Mouse (Mus musculus): ENCODE results near the gene E430018J23Rik. TPM values are rescaled to one million over a fixed set of nuclear protein-coding genes. Genes with fewer than 3 reads are reported as not detected.
"Not testable (repeated sequence)": the region's sequence is repeated elsewhere in the genome, so short reads cannot be mapped to it uniquely, and the experiment has no call there.

Gene E430018J23Rik
- total RNA-seq, 2 experiments from 2014 or later, result 5.4 to 6.4 TPM

GRCm38 (mm10) chr7:127342888-127343287 is 50.5 kb downstream of the E430018J23Rik start:
- DNase-seq (ENCODE audit: low spot score in 2 of 2), result no peak

- DNase-seq (ENCODE audit: low spot score in 2 of 2), result no peak
These were observed 51.1 kb downstream of the E430018J23Rik start for GRCm38 (mm10) chr7:127342332-127342731.

GRCm38 (mm10) chr7:127341861-127342260 is 51.6 kb downstream of the E430018J23Rik start:
- not testable (repeated sequence) for DNase-seq (ENCODE audit: low spot score in 2 of 2)

- DNase-seq (ENCODE audit: low spot score in 2 of 2), result no peak
These were observed 52.1 kb downstream of the E430018J23Rik start for GRCm38 (mm10) chr7:127341356-127341755.

Other genes with a start within 250 kb of the E430018J23Rik start
- 10 to 100 TPM; 70.5 to 75.5 TPM for gene Cd2bp2, start 197.6 kb downstream of the E430018J23Rik start, total RNA-seq (2021)
- 10 to 100 TPM; 84.6 to 95.4 TPM for gene Tbc1d10b, start 185.2 kb downstream of the E430018J23Rik start, total RNA-seq (2021)
- gene Mylpf, start 184.7 kb downstream of the E430018J23Rik start, total RNA-seq (2021), result 1 to 10 TPM; 1.3 to 3.3 TPM
- gene Zfp553, start 160.6 kb downstream of the E430018J23Rik start, total RNA-seq (2021), result 10 to 100 TPM; 19.3 to 19.6 TPM
- gene Sept1, start 160.5 kb downstream of the E430018J23Rik start, total RNA-seq (2021), result 1 to 10 TPM; 5.5 to 5.9 TPM
- gene Zfp771, start 149.4 kb downstream of the E430018J23Rik start, total RNA-seq (2021), result 10 to 100 TPM; 56.7 to 67.0 TPM
- 10 to 100 TPM; 36.0 to 37.1 TPM for gene Dctpp1, start 132.9 kb downstream of the E430018J23Rik start, total RNA-seq (2021)
- 10 to 100 TPM; 45.7 to 49.4 TPM for gene Sephs2, start 119.6 kb downstream of the E430018J23Rik start, total RNA-seq (2021)
- gene Itgal, start 97.4 kb downstream of the E430018J23Rik start, total RNA-seq (2021), result under 1 TPM; 0.51 to 0.89 TPM
- 10 to 100 TPM; 11.9 to 13.5 TPM for gene Zfp768, start 48.0 kb downstream of the E430018J23Rik start, total RNA-seq (2021)
- 1 to 10 TPM; 7.3 to 7.5 TPM for gene Zfp747, start 17.6 kb downstream of the E430018J23Rik start, total RNA-seq (2021)
- 1 to 10 TPM; 3.3 TPM for gene 9130019O22Rik, start 6.5 kb downstream of the E430018J23Rik start, total RNA-seq (2021)
- gene Zfp764, start 13.2 kb upstream of the E430018J23Rik start, total RNA-seq (2021), result 1 to 10 TPM; 4.1 to 4.4 TPM
- gene Zfp688, start 28.4 kb upstream of the E430018J23Rik start, total RNA-seq (2021), result 10 to 100 TPM; 10.0 to 11.7 TPM
- 1 to 10 TPM; 7.5 to 7.7 TPM for gene Zfp689, start 55.5 kb upstream of the E430018J23Rik start, total RNA-seq (2021)
- gene Prr14, start 66.0 kb upstream of the E430018J23Rik start, total RNA-seq (2021), result 10 to 100 TPM; 31.6 to 34.8 TPM
- gene Fbrs, start 85.6 kb upstream of the E430018J23Rik start, total RNA-seq (2021), result 10 to 100 TPM; 60.0 to 63.1 TPM
- 100 to 1,000 TPM; 109 to 111 TPM for gene Srcap, start 118.4 kb upstream of the E430018J23Rik start, total RNA-seq (2021)
- gene Gm42715, start 126.0 kb upstream of the E430018J23Rik start, total RNA-seq (2021), result 10 to 100 TPM; 11.2 to 19.2 TPM
- 1 to 10 TPM in 1 of 2 experiments, under 1 TPM in 1; 0.80 to 2.4 TPM for gene Tmem265, start 167.8 kb upstream of the E430018J23Rik start, total RNA-seq (2021)
- gene Phkg2, start 179.7 kb upstream of the E430018J23Rik start, total RNA-seq (2021), result 10 to 100 TPM; 69.4 to 76.3 TPM
- gene Ccdc189, start 195.0 kb upstream of the E430018J23Rik start, total RNA-seq (2021), result 10 to 100 TPM; 10.5 to 11.2 TPM
- gene Rnf40, start 195.1 kb upstream of the E430018J23Rik start, total RNA-seq (2021), result 10 to 100 TPM; 70.6 to 71.3 TPM
- gene Zfp629, start 222.2 kb upstream of the E430018J23Rik start, total RNA-seq (2021), result 10 to 100 TPM; 25.1 to 31.8 TPM